Mouse (Mus musculus): ENCODE measurements at regions not wholly inside any gene's neighbourhood (a gene's known extent, or its start where the extent isn't known, plus 50 kb on each side); places are given as distances from the start of the nearest gene placed in this dataset.
"Not testable (repeated sequence)": the region's sequence is repeated elsewhere in the genome, so short reads cannot be mapped to it uniquely, and the experiment has no call there.

- intact Hi-C loops (cut with DNase I) = no loop called here
- Histone ChIP-seq H3K4me3 (no peak overlapping the region), H3K27ac (no peak overlapping the region)
- no peak for TF ChIP-seq CTCF (IDR thresholded peaks at IDR 0.05)
- no peak for DNase-seq (ENCODE audit: extremely low spot score in 1 of 2, low spot score in 2 of 2)
Observed at GRCm38 (mm10) chr8:115974706-115975105, 267.1 kb upstream of the Maf start.

GRCm38 (mm10) chr8:115971351-115971750, 263.8 kb upstream of the Maf start:
- intact Hi-C loops (cut with DNase I); DNase-seq (ENCODE audit: extremely low spot score in 1 of 2, low spot score in 2 of 2); H3K4me3 ChIP-seq; H3K27ac ChIP-seq: not testable (repeated sequence)

- H3K27ac ChIP-seq = no peak overlapping the region
- no peak overlapping the region for H3K4me3 ChIP-seq
- DNase-seq (ENCODE audit: extremely low spot score in 1 of 2, low spot score in 2 of 2) = no peak
- intact Hi-C loops (cut with DNase I) = no loop called here
- TF ChIP-seq CTCF (IDR thresholded peaks at IDR 0.05) = no peak
Observed at GRCm38 (mm10) chr8:115968121-115968520, 260.5 kb upstream of the Maf start.

GRCm38 (mm10) chr8:115965981-115966380, 258.4 kb upstream of the Maf start:
- DNase-seq (ENCODE audit: extremely low spot score in 1 of 2, low spot score in 2 of 2) = no peak
- no peak overlapping the region for H3K27ac ChIP-seq
- no peak overlapping the region for H3K4me3 ChIP-seq
- intact Hi-C loops (cut with DNase I) = no loop called here
- TF ChIP-seq CTCF (IDR thresholded peaks at IDR 0.05) = no peak

GRCm38 (mm10) chr8:115955371-115955770, 247.8 kb upstream of the Maf start:
- intact Hi-C loops (cut with DNase I) = no loop called here
- Histone ChIP-seq H3K4me3 (no peak overlapping the region), H3K27ac (no peak overlapping the region)
- no peak for TF ChIP-seq CTCF (IDR thresholded peaks at IDR 0.05)
- DNase-seq (ENCODE audit: extremely low spot score in 1 of 2, low spot score in 2 of 2) = no peak

- no peak for TF ChIP-seq CTCF (IDR thresholded peaks at IDR 0.05)
- Histone ChIP-seq H3K27ac (no peak overlapping the region), H3K4me3 (no peak overlapping the region)
- no peak for DNase-seq (ENCODE audit: extremely low spot score in 1 of 2, low spot score in 2 of 2)
- intact Hi-C loops (cut with DNase I) = no loop called here
Observed at GRCm38 (mm10) chr8:115953783-115954470, 246.3 kb upstream of the Maf start.

- intact Hi-C loops (cut with DNase I) = no loop called here
- no peak overlapping the region for H3K4me3 ChIP-seq
- no peak overlapping the region for H3K27ac ChIP-seq
- no peak for TF ChIP-seq CTCF (IDR thresholded peaks at IDR 0.05)
- DNase-seq (ENCODE audit: extremely low spot score in 1 of 2, low spot score in 2 of 2) = no peak
Observed at GRCm38 (mm10) chr8:115952496-115952895, 244.9 kb upstream of the Maf start.

GRCm38 (mm10) chr8:115948916-115949315, 241.3 kb upstream of the Maf start:
- TF ChIP-seq CTCF (IDR thresholded peaks at IDR 0.05) = no peak
- H3K27ac ChIP-seq = no peak overlapping the region
- no peak for DNase-seq (ENCODE audit: extremely low spot score in 1 of 2, low spot score in 2 of 2)
- intact Hi-C loops (cut with DNase I) = no loop called here
- no peak overlapping the region for H3K4me3 ChIP-seq

- intact Hi-C loops (cut with DNase I) = no loop called here
- no peak for DNase-seq (ENCODE audit: extremely low spot score in 1 of 2, low spot score in 2 of 2)
- Histone ChIP-seq H3K27ac (no peak overlapping the region), H3K4me3 (no peak overlapping the region)
- TF ChIP-seq CTCF (IDR thresholded peaks at IDR 0.05) = no peak
Observed at GRCm38 (mm10) chr8:115948036-115948435, 240.4 kb upstream of the Maf start.

- DNase-seq (ENCODE audit: extremely low spot score in 1 of 2, low spot score in 2 of 2) = peak; percentile 8 to 9
- Histone ChIP-seq H3K4me3 (no peak overlapping the region), H3K27ac (no peak overlapping the region)
- TF ChIP-seq CTCF (IDR thresholded peaks at IDR 0.05) = no peak
- intact Hi-C loops (cut with DNase I) = no loop called here
Observed at GRCm38 (mm10) chr8:115942731-115943509, 235.3 kb upstream of the Maf start.

GRCm38 (mm10) chr8:115929472-115930210, 222.0 kb upstream of the Maf start:
- intact Hi-C loops (cut with DNase I) = no loop called here
- H3K4me3 ChIP-seq = no peak overlapping the region
- no peak for DNase-seq (ENCODE audit: extremely low spot score in 1 of 2, low spot score in 2 of 2)
- TF ChIP-seq CTCF (IDR thresholded peaks at IDR 0.05) = no peak
- H3K27ac ChIP-seq = no peak overlapping the region

- no peak for DNase-seq (ENCODE audit: extremely low spot score in 1 of 2, low spot score in 2 of 2)
- no peak for TF ChIP-seq CTCF (IDR thresholded peaks at IDR 0.05)
- intact Hi-C loops (cut with DNase I) = no loop called here
Observed at GRCm38 (mm10) chr8:115921889-115922288, 214.3 kb upstream of the Maf start.

More at GRCm38 (mm10) chr8:115921889-115922288, 214.3 kb upstream of the Maf start:
- Histone ChIP-seq H3K27ac (no peak overlapping the region), H3K4me3 (no peak overlapping the region)

Data from left cerebral cortex, adult 2 months (tissue).